Mouse (Mus musculus) adrenal gland, postnatal 25 days (tissue): ENCODE measurements at regions not wholly inside any gene's neighbourhood (a gene's known extent, or its start where the extent isn't known, plus 50 kb on each side); places are given as distances from the start of the nearest gene placed in this dataset.

Source experiments
- DNase-seq: peaks from one replicate; pipeline ENCODE4 v3.0.0; 2021; ENCODE audit warnings: mixed read lengths

DNA sequence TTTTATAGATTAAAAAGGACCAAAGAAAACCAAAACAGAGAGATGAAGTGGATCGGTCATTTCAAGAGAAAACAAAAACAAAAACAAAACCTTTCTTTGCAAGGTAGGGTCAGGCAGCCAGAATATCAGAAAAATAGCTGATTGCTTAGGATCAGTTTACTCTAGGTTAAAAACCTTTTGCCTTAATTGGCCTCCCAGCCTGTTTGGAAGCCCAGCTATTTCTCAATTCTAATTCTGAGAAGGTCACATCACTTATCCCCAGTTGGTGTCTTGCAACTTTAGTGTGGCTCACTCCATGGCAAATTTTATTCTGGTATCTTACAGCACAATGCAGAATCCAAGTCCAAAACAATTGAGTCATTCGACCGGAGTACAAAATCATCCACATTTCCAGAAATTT is 70.0 kb downstream of the 1190002N15Rik start:
- DNase-seq = no peak

DNA sequence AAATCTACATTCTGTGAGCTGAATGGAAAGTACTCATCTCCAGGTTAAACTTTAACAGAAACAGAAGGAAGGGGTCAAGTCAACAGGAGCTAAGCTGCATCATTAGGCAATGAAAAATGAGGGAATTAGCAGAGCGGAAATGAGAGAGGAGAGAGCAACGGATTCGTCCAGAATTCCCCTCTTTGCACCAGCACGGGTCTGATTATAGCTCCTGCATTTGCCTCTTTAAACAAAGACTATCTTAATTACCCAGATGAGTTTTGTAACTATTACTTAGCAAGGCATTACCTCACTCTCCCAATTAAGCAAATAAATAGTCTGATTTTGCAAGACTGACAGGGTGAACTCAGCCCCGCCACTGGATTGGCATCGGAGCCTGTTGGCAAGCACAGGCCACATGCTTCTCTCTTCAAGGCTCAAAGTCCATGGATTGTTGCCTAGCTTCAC is 81.8 kb downstream of the 1190002N15Rik start:
- peak; percentile 34 for DNase-seq

DNA sequence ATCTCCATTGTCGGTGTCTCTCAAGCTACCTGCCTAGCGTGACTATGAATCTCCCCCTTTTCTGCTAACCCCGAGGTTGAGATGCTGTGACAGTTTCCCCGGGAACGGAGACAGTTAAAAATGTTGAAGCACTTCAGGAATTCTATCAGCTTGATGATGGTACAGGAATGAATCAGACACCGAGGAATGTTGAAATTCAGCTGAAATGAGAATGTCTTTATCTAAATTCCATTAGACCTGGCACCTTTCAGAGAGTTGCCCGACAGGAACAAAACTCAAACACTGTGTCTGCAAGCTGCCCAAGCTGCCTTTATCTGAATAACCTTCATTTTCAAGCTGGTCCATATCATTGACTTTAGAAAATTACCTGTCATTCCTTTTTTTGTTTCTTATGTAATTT is 82.4 kb downstream of the 1190002N15Rik start:
- DNase-seq = no peak

DNA sequence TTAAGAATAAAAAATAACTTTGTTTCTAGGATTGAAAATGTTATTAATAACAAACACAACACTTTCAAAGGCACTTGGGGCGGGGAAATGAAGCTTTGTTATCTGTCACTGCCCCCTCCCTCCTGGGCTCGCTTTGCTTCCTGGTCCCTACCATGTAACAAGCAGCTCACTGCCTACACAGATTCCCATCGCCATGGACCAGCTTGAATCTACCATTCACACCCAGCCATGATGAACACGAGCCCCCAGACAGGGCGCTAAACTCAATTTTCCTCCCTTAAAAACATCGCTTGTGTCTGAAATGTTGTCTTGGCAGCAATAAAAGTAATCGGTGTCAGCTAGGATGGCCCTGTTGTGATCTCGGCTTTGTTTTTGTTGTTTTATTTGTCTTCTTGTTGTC is 88.0 kb downstream of the 1190002N15Rik start:
- DNase-seq = no peak

DNA sequence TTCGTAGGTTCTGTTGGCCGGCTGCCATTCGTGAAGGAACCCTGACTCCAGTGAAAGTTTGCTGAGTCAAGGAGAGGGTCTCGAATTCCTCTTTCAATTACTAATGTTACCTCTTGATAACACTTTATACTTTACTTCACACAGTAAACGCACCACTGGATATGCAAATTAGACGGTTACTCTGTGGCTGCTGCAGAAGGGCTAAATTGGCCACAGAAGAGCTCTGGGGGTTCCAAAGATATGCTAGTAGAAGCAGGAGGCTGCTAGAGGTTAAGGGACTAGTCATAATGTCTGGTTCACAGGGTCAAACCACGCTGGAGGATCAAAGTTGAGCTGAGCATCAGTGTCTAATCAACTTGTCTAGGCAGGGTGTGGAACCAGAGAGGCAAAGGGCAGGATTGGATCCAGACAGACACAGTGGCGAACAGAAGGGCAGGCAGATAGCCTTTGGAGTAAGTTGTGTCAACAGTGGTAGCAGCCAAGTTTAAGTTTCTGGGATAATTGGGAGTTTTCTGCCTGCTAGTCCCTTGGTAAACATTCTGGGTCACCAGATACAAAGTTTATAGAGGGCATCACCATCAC is 91.6 kb downstream of the 1190002N15Rik start:
- DNase-seq = no peak

DNA sequence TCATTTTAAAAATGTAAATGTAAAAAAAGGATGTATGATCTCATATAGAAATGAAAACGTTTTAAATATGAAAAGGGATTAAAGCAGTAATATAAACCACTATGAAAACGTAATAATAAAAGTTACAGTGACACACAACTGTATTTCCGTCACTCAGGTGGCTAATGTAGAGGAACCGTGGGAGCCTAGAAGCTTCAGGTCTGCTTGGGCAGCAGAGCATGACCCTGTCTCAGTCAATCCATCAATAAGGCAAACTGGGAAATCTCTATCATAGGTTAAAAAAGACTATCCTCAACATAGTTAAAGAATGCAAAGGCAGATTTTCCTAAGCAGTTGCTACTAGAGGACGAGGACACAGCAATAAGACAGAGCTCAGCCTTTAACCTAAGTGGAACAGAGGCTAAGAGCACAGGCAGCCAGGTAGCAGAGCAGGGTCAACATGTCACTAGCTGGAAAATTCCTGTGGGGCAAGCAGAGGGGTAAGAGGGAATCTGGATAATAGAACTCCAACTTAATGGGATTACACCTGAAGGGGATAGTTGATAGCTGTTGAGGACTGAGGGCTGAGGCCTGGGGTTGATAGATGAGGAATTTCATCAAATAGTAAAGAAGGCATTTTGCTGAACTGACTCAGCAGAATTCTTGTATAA is 93.6 kb downstream of the 1190002N15Rik start:
- DNase-seq = no peak

DNA sequence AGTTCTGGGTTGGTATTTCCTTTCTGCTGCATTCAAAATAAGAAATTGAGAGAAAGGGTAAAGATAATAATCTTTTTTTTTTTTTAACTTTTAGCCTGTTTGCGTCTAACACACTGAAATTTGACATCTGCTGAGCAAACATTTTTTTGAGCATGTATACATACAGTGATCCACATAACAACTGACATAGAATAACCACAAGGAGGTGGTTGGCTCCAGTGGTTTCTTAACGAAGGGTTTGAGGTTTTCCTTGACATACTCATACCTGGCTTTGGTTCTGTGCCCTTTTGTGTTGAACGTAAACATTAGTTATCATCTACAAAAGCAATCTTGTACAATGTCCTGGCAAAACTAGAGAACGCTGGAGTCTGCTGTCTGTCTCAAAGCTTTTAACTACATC is 96.5 kb downstream of the 1190002N15Rik start:
- no peak for DNase-seq

DNA sequence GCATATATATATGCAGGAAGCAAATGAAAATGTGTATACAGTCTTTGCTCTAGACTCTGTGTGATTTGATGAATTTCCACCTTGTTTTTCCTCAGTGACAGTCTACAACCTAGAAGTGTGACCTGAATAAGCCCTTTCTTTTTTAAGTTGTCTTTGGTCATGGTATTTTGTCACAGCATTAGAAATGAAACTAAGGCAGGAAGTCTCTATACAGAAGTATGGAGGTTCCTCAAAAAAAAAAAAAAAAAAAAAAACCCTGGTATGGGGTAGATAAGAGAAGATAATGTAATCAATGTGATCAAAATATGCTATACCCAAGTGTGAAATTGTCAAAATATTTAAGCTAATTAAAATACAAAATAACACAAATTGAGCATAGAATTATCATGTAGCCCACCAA is 104.4 kb downstream of the 1190002N15Rik start:
- no peak for DNase-seq

DNA sequence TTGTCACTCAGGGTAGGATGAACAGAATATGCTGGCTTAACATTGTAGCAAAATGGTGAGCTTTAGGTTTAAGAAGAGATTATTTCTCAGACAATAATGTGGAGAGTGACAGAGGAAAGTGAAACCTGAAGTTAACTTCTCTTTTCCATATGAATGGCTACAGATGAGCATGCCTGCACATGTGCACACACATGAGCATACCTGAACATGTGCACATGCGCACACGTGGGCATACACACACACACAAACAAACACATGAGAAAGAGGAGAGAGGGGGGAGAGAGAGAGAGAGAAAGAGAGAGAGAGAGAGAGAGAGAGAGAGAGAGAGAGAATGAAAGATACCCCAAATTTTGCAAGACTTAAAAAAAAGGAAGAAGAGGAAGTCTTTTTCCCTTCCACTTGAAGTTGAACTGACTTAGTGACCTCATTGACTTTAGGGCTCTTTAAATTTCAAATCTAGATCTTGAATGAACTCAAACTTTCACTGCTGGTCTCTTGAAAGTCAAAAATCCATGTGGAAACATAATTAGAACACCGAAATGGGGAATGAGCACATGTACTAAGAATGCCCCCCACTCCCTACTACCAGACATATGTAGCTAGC is 105.6 kb downstream of the 1190002N15Rik start:
- no peak for DNase-seq

DNA sequence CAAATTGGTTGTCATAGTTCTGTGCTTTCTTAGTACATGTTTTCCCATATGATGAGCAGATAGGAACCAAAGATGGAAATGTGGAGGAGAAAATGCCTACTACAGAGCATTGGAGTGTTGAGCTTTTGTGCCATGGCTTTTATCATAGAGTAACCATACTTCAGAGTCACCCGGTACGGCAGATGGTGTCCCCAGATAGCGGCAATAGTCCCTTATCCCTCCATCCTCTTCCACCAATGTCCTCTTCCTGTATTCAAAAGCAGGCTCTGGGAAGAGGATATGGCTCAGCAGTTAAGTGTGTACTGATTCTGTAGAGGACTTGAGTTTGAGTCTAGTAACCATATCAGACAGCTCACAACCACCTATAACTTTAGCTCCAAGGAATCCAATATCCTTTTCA is 106.3 kb downstream of the 1190002N15Rik start:
- DNase-seq = no peak

DNA sequence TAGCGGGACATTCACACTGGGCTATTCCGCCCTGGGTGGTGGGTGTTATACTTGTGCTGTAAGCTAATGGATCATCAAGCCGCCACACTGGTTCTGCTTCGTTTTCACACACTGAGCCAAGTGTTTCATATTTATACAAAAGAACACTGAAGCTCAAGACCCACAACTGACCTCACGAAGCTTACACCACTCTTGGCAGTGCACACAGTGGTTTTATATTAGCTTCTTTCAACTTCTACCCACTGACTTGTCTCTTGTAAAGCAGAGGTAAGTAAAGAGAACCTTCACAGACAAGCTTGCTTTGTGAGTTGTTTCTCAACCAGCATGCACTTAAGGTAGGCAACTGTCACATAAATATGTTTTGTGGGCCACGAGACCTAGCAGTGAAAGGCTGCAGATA is 106.9 kb downstream of the 1190002N15Rik start:
- no peak for DNase-seq

DNA sequence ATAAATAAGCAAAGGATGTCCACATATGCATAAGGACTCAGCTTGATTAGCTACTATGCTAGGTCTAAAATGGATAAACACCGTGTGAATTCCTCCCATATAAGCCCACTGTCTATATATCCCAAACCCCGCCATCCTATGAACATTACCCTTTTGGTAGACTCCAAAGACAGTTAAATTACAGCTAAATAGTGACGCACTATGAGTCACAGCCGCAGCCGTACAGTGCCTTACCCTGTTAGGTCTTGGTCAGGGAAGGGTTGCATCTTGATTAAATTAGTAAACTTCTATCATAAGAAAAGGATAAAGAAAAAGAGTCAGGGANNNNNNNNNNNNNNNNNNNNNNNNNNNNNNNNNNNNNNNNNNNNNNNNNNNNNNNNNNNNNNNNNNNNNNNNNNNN is 111.1 kb downstream of the 1190002N15Rik start:
- no peak for DNase-seq

DNA sequence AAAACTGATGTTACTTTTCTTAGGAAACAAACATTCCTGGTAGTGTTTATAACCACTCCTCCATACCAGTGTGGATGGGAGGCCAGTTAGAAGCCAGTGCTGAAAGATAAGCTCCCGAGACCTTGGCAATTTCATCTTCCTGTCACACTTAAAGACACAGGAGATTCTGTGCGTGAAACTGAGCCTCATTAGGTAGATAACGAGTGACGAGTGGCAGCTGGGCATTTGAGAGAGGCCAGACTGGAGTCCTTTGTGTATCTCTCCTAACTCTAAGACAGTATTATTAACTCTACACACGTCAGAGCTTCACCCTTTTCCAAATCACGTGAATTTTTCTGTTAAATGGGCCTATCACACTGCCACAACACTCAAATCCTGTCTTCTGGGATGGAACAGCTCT is 112.1 kb downstream of the 1190002N15Rik start:
- no peak for DNase-seq

DNA sequence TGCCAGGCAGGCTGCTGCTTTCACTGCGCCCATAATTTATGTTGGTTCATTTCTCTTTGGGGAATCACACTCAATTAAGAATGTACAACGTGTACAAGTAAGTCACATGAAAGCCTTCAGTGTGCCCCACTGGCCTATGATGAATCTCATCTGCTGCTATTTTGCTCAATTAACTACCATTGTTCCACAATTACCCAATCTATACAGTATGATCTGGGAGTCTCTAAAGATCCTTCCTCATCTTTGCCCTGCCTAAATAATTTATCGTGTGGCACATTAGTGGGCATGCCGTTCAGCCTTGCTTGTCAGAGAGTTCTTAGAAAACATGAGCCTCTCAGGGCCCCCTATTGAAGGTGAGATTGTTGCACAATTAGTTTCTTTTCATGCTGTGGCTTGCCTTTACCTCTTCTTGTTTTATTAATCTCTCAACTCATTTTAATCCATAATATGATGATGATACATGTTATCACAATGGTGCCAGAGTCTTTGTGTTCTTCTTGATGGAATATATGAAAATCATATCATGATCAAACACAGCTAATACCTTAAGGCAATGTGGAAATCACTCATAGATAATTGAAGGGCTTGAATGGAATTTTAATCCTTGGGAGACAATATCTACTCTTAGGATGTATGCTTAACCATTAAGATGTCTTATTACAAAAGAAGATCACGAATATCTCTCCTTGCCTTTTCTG is 113.3 kb downstream of the 1190002N15Rik start:
- no peak for DNase-seq

DNA sequence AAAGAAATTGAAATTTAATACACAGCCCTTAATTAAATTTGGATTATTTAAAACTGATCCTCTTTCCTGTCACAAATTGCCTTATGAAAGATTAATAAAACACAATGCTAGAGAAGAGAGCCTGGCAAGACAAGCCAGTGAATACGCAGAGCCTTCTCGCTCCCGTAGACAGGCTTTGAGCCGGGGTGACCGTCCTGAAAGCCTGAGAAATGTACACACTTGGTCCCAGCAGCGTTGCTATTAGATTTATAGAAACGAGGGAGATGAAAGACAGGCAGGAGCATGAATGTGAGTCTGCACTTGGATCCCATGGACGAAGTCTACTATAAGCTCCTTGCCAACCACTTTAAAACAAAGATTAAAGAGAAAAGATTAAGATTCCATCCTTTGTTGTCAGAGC is 127.3 kb downstream of the 1190002N15Rik start:
- DNase-seq = no peak

DNA sequence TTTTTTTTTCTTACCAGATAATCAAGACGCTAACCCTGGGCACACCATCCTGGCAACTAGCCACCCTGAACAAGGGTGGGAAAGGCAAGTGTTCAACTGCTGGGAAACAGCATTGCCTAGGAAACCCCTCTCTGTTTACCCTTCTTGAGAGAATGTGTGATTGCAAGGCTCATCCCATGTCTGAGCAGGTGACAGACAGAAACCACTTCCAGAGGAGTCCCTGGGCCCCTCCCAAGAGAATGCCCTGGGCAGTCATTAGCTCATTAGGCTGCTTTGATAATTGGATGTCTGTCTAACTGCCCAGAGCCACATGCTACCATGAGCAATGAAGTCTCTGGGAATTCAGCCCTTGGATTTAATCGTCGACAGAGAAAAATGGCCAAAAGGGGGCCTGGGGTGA is 127.8 kb downstream of the 1190002N15Rik start:
- no peak for DNase-seq

DNA sequence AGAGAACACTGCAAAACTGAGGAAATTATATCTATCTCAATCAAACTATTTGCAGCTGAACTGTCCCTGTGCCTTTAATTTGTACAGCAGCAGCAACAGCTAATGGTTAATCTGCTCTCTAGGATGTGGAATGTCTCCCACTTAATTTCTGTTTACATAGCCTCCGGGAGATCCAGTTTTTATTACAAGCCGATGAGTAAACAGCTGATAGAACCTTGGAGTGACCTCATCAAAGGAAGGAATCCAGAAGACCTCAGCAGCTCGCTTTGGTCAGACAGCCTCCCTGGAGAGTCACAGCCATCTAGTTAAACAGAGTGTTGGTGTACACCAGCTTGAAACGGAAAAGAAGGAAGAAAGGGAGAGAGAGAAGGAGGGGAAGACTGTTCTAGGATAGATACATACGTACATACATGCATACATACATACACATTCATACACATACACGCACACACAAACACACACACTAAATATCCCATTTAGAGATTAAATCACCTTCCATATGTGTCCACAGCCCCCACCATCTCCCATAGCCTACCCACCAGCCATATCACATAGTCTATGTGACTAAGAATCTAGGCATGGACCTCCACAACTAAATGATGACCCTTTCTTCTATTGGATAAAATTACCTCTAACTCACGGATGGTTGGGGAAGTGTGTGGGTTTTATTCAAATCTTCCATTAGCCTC is 129.1 kb downstream of the 1190002N15Rik start:
- DNase-seq = no peak

DNA sequence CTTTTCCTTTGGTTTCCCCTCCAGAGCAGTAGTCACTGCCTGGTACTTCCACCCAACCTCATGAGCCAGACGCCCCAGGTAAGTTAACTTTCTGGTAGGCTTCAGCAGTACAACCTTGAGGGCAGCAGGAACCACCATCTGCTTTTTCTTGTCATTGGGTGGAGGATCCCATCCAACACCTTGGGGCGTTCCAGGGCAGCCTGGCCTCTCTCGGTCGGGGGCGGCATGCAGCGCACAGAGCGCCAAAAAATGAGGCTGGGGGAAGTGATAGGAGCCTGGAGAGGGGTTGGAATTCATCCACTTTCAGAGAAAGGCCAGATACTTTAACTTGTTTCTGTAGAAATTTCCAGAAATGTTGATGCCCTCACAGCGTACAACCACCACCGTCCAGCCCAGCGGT is 130.2 kb downstream of the 1190002N15Rik start:
- DNase-seq = no peak

DNA sequence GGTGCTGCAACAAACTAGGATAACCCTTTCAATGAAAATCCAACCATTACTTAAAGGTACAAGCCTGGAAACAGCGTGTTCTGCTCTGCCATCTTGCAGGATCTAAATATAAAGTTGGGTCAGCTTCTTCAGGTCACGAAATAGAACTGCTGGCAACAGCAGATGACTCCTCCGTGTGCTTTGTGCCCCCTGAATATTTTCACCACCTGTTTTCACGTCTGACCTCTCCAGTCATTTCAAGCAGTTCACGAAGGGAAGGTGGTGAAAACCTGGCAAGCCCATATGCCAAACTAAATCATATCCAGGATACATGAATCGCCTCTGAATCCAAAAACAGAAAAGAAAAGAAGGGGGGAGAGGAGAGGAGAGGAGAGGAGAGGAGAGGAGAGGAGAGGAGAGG is 133.3 kb downstream of the 1190002N15Rik start:
- no peak for DNase-seq

DNA sequence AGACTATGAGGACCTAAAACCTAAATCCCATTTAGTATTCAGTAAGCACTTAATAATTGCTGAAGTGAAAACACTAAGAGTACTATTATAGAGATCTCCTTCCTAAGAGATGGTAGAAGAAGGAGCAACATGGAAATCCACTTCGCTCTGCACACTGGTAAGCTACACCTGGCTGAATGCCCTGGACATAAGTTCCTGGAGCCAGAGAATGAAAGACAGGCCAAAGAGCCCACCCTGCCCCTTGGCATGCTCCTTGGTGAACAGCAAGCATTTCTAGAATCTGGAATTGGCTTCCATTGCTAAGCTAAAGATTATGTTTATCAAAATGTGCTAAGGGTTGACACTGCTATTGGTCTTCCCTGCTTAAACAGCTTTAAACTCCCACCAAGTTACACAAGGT is 137.3 kb downstream of the 1190002N15Rik start:
- no peak for DNase-seq

DNA sequence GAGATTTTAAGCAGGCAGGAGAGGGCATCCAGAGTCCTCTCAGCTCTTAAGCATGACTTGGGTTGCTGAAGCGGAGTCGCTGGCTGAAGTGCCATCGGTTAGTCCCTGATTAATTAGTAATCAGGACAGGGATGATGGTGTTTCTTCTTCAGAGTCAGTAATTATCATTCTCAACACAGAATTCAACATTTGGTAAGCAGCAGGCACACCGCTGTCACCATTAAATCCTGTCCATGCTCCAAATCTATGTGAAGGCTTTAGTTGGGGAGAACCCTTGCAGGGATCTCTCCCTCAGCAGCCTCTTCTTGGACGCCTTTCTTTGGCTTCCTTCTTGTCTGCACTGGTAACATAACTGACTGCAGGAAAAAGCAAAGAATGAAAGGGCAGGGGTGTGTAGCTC is 142.7 kb downstream of the 1190002N15Rik start:
- DNase-seq = no peak

DNA sequence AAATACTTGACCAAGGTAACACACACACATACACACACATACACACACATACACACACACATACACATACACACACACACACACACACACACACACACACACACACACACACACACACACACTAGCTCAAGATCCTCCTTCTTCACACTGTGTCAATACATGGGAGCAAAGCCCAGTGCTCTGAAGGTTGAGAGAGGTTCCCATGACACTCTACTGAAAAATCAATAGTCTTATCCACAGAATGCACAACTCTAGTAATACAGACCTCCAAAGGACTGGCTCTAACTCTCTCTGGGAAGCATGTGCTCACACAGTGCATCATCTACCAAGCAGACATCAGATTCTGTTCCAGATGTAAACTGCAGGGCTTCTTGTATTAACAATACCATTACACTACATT is 151.7 kb downstream of the 1190002N15Rik start:
- no peak for DNase-seq

DNA sequence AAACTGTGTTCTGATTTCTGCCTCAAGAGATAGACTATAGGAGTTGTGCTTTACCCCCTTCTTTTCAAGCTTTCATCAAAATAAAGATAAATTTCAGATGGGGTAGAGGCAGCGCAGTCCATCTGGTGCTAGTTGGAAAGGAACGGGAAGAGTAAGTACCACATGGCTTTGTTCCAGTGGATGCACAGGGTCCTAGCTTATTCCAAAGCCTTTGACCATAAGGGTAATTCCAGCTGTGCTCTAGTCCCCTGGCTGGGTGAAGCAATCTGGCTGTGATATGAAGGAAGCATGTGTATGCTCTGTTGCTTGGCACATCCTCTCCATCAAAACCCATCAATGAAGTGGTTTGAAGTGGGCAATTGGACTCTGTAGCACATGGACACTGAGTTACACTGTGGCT is 155.6 kb downstream of the 1190002N15Rik start:
- DNase-seq = no peak
